In genomic region chr19:39665650-39666049, GRCm38 (mm10) we compare ENCODE assay signal across 15 mouse cellular contexts. TPM values are rescaled to one million over a fixed set of nuclear protein-coding genes. Genes with fewer than 3 reads are reported as not detected.
DNase-seq lines count a peak whose midpoint lies in the region; TF ChIP-seq lines count a peak whose summit lies in the region.
"Not testable (repeated sequence)": the region's sequence is repeated elsewhere in the genome, so short reads cannot be mapped to it uniquely, and the experiment has no call there.
"Had no signal": no experiment of that assay in that cellular context is flagged by ENCODE, and none has a peak within 500 bp of the region (broad histone marks: within the 10 kb centered on the region; RNA-seq: fewer than 3 reads in every experiment).

No protein-coding gene starts in this region.

- not testable (repeated sequence) for H3K79me2 ChIP-seq in liver, adult 2 months (ENCODE audit: control insufficient read depth, insufficient read depth, low read length)

- TF ChIP-seq CTCF in kidney, adult 2 months (conservative IDR thresholded peaks at IDR 0.05; ENCODE audit: insufficient read depth, insufficient read length, low read depth, low read length); liver, adult 2 months (IDR thresholded peaks at IDR 0.05; ENCODE audit: low read depth, low read length): not testable (repeated sequence)

- not testable (repeated sequence) for H3K4me1 ChIP-seq in kidney, adult 2 months (ENCODE audit: control insufficient read depth, insufficient read depth, low read length); liver, adult 2 months (ENCODE audit: control insufficient read depth, insufficient read depth, low read length)

- not testable (repeated sequence) for H3K4me3 ChIP-seq in kidney, adult 2 months (ENCODE audit: insufficient read depth, low read depth, low read length); liver, adult 2 months (ENCODE audit: insufficient read depth, low read depth, low read length)

- not testable (repeated sequence) for H3K27me3 ChIP-seq in kidney, adult 2 months (replicated peaks; ENCODE audit: control insufficient read depth, insufficient read depth, low read length); liver, adult 2 months (ENCODE audit: control insufficient read depth, insufficient read depth, low read length)

- not testable (repeated sequence) for TF ChIP-seq POLR2A in kidney, adult 2 months (IDR thresholded peaks at IDR 0.05; ENCODE audit: low read depth, low read length); liver, adult 2 months (IDR thresholded peaks at IDR 0.05; ENCODE audit: extremely low read depth, insufficient read depth, low read length)

- not testable (repeated sequence) for H3K27ac ChIP-seq in kidney, adult 2 months (ENCODE audit: insufficient read depth, low read depth, low read length); liver, adult 2 months (replicated peaks; ENCODE audit: insufficient read depth, low read depth, low read length)

- DNase-seq in kidney, adult 2 months: peak; percentile 52
- DNase-seq in kidney, adult 9 months: peak; percentile 52
- peak; percentile 84 for DNase-seq in liver, adult 2 months (ENCODE audit: extremely low read depth, low read depth, low spot score)

- not testable (repeated sequence) for H3K36me3 ChIP-seq in kidney, adult 2 months (ENCODE audit: control insufficient read depth, insufficient read depth, low read length); liver, adult 2 months (ENCODE audit: control insufficient read depth, insufficient read depth, low read length)

- H3K9ac ChIP-seq in liver, adult 2 months (ENCODE audit: low read depth, low read length): not testable (repeated sequence)

RNA-seq across cellular contexts. Expression of gene Cyp2c67, which starts 16.8 kb away (rescaled TPM):
- polyA plus RNA-seq in kidney, adult 2 months (2012; rRNA removed): not detected in 2 replicates
- 237 and 255 TPM in 2 replicates for total RNA-seq in liver, adult 2 months (2014; rRNA removed)
- polyA plus RNA-seq in liver, adult 2 months (2012; rRNA removed): 41.7 and 44.0 TPM in 2 replicates
- total RNA-seq: adrenal gland, adult 18-20 months; adrenal gland, postnatal 25 days; CH12.LX; ES-E14; MEL had no signal
- polyA plus RNA-seq: activated CD4-positive, CD25-positive, alpha-beta regulatory T cell, adult 4 months; adrenal gland, adult 2 months; brain, embryonic 14.5 days; C2C12; CD4-positive, CD25-positive, alpha-beta regulatory T cell, adult 4 months; G1E; Patski had no signal

Comparison
In these comparisons a context has a peak if more than half of its experiments do, and no peak if none do; other contexts are left out.
1. RNA of gene Cyp2c67, which starts 16.8 kb away (polyA plus RNA-seq): 41.7 to 44.0 TPM in liver, adult 2 months; not detected in kidney, adult 2 months; every median in the first group is over 10 times any median in the second.
2. Peak in every context shown above with its lines, with median percentiles within 50 percentile points of each other: DNase-seq.